Mouse (Mus musculus) midbrain, embryonic 16.5 days (tissue): ENCODE measurements around the gene Gm17359. TPM values are rescaled to one million over a fixed set of nuclear protein-coding genes. Genes with fewer than 3 reads are reported as not detected.

Experiments used
- ATAC-seq: fragments of 200-750 bp; cut with Nextera tagmentation; 2 replicates; pipeline ENCODE4 v1.8.0; 2017; ENCODE audit warnings: moderate TSS enrichment
- H3K27ac ChIP-seq: fragments of 300-500 bp; sonication (generic); 2 replicates; pipeline ENCODE4 v1.5.1; 2014; ENCODE audit warnings: mild to moderate bottlenecking, low read length, mixed read lengths
- H3K27me3 ChIP-seq: fragments of 300-500 bp; sonication (generic); 2 replicates; pipeline ENCODE4 v1.6.1; 2014; ENCODE audit warnings: low read depth, low read length, mixed read lengths; ENCODE audit not compliant: control insufficient read depth, insufficient read depth
- H3K36me3 ChIP-seq: fragments of 300-500 bp; sonication (generic); 2 replicates; pipeline ENCODE4 v1.6.1; 2014; ENCODE audit warnings: mild to moderate bottlenecking, low read length, moderate library complexity, mixed read lengths; ENCODE audit not compliant: control insufficient read depth, insufficient read depth
- H3K4me1 ChIP-seq: fragments of 300-500 bp; sonication (generic); 2 replicates; pipeline ENCODE4 v1.6.1; 2014; ENCODE audit warnings: mild to moderate bottlenecking, low read length, mixed read lengths; ENCODE audit not compliant: control insufficient read depth, insufficient read depth
- H3K4me2 ChIP-seq: fragments of 300-500 bp; sonication (generic); 2 replicates; pipeline ENCODE4 v1.6.1; 2014; ENCODE audit warnings: mild to moderate bottlenecking, low read length, mixed read lengths
- H3K4me3 ChIP-seq: fragments of 300-500 bp; sonication (generic); 2 replicates; pipeline ENCODE4 v1.5.1; 2014; ENCODE audit warnings: low read depth, mild to moderate bottlenecking, low read length, moderate library complexity, mixed read lengths
- H3K9ac ChIP-seq: fragments of 300-500 bp; sonication (generic); 2 replicates; pipeline ENCODE4 v1.6.1; 2014; ENCODE audit warnings: low read depth, low read length, mixed read lengths
- H3K9me3 ChIP-seq: fragments of 300-500 bp; sonication (generic); replicated peaks from 2 replicates; pipeline ENCODE4 v1.6.1; 2014; ENCODE audit warnings: mild to moderate bottlenecking, low read length, mixed read lengths; ENCODE audit not compliant: control insufficient read depth, poor library complexity, severe bottlenecking
- WGBS: fragments of 180-500 bp; shearing (Covaris S2); extraction: QIAGEN DNeasy Blood & Tissue Kit; methylation state at CpG from one replicate; pipeline ENCODE4 v1.1.7; 2014; 5-methylcytosine and 5-hydroxymethylcytosine counted together
- polyA plus RNA-seq: library from polyadenylated mRNA; unstranded; fragments of >200 nt; fragmentation: Nextera tagmentation; extraction: Ambion mirVana; gene quantifications from 2 replicates; pipeline ENCODE4 v1.2.1, GENCODE M21; 2015

The Gm17359 gene
- polyA plus RNA-seq, 1 experiment from 2014 or later, result not detected

DNA sequence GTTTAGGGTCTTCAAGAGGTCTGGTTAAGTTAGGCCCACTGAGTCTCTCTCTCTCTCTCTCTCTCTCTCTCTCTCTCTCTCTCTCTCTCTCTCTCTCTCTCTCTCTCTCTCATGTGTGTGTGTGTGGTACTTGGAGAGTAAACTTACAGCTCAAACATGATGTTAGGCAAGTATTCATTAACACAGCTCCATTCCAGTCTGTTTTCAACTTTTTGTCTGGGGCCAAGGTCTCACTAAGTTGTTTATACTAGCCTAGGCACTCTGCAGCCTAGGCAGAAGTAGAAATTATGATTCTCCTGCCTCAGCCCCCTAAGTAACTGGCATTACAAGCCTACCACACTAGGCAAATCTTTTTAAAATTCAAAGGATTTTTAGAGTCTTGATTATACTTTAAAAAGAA lies 79.5 kb downstream of the Gm17359 start:
- peaks cover 6% of the 10 kb centered on the region for H3K4me1 ChIP-seq
- H3K4me3 ChIP-seq, result no peak overlapping the region
- no peaks in the 10 kb centered on the region for H3K9me3 ChIP-seq
- H3K9ac ChIP-seq, result no peak overlapping the region
- H3K4me2 ChIP-seq, result no peak overlapping the region
- H3K27ac ChIP-seq, result no peak overlapping the region; the same call in 1 of the 2 replicates
- no peaks in the 10 kb centered on the region for H3K36me3 ChIP-seq
- H3K27me3 ChIP-seq, result no peaks in the 10 kb centered on the region
- ATAC-seq, result no peak

DNA sequence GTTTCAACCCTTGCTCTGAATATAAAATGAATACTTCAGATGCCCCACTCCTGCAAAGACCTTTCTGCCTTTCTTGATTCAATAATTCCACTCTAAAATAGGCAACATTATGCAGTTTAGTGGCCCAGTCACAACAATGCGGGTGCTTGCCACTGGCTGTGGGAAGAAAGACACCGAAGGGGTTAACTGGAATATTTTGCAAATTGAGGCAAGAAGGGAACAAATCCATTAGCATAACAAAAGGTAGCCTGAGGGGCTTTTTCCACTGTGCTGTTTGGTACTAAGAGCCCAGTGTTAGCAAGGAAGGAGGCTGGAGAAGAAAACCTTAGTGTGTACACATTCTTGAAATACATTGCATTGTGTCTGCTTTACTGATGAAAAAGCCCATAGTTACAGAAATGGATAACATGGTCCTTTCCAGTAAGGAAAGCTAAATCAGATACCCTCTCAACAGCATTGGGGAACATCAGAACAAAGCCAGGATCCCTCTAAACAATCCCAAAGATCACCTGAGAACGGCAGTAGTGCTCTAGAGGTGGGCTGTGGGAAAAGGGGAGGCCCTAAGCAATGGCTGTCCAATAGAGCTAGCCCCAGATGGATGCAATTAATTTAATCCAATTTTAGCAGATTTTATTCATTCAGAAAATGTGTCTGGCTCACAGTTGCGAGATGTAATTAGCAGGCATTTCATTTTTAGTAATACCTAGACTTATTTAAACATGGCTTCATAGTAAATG lies 80.7 kb downstream of the Gm17359 start:
- Histone ChIP-seq H3K27me3 (no peaks in the 10 kb centered on the region), H3K4me1 (peaks cover 6% of the 10 kb centered on the region), H3K27ac (peak overlapping the region; percentile 69), H3K9ac (peak overlapping the region; percentile 21; the same call in 1 of the 2 replicates), H3K9me3 (no peaks in the 10 kb centered on the region), H3K4me3 (no peak overlapping the region), H3K4me2 (peak overlapping the region; percentile 24; the same call in 1 of the 2 replicates), H3K36me3 (no peaks in the 10 kb centered on the region)
- 16% methylated on average over 4 of the region's 4 CpGs for WGBS
- peak; percentile 85 for ATAC-seq

DNA sequence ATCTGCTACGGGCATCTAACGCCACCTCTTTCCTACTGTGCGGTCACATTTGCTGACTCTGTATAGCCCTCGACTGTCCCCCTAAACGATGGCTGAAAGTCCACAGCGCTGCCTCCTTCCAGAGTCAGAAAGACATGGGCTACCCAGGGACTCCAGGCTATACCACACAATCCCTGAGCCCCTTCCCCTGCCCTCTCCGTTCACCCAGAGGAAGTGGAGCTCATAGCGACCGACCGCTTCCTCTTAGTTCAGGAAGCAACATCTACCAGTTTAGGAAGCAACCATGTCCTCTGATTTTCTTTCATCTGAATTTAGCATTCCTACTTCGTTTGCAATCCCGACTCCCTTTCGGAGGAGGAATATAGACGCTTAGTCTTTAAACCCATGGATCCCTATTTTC lies 82.5 kb downstream of the Gm17359 start:
- no peaks in the 10 kb centered on the region for H3K27me3 ChIP-seq
- no peak for ATAC-seq
- H3K27ac ChIP-seq, result no peak overlapping the region
- no peak overlapping the region for H3K4me2 ChIP-seq
- no peak overlapping the region for H3K9ac ChIP-seq
- H3K4me3 ChIP-seq, result no peak overlapping the region
- no peaks in the 10 kb centered on the region for H3K36me3 ChIP-seq
- 89% methylated on average over 14 of the region's 14 CpGs for WGBS
- no peaks in the 10 kb centered on the region for H3K9me3 ChIP-seq
- H3K4me1 ChIP-seq, result peaks cover 6% of the 10 kb centered on the region

DNA sequence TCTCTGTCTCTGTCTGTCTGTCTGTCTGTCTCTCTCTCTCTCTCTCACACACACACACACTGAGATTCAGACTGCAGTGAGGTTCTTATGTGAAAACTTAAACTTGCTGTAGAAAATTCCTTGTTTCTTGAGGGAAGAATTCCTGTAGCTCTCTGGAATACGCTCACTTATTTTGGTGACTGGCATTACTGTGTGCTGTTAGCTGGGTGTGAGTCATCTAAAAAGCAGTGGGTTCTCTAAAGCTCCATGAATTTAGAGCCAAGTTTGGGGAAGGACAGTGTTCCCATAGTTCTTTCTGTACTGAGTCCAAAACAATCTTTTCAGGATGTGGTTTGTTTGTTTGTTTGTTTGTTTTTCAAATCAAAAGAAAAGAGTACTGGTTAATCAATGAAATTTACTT lies 89.0 kb downstream of the Gm17359 start:
- H3K9me3 ChIP-seq, result no peaks in the 10 kb centered on the region
- no peak for ATAC-seq
- H3K36me3 ChIP-seq, result no peaks in the 10 kb centered on the region
- 84% methylated on average over 1 of the region's 1 CpGs for WGBS
- H3K9ac ChIP-seq, result no peak overlapping the region
- H3K4me3 ChIP-seq, result no peak overlapping the region
- H3K4me2 ChIP-seq, result no peak overlapping the region
- H3K27ac ChIP-seq, result no peak overlapping the region
- H3K27me3 ChIP-seq, result no peaks in the 10 kb centered on the region
- no peaks in the 10 kb centered on the region for H3K4me1 ChIP-seq

DNA sequence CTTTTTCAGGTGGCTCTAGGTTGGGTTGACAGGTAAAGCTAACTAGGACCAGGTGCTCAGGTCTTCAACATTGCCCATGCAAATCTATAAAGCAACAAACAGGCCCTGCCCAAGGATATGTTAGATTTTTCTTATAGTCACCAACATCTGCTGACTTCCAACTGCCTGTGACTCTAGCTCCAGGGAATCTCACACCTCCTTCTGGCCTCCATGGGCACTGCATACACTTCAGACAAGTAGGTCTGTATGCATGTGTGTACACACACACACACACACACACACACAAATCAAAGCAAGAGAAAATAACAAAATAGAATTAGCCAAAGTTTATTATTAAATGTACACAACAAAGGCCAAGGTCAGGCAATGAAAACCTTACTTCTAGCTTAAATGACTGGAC lies 97.1 kb downstream of the Gm17359 start:
- ATAC-seq, result no peak
- Histone ChIP-seq H3K9me3 (no peaks in the 10 kb centered on the region), H3K4me2 (no peak overlapping the region), H3K27me3 (no peaks in the 10 kb centered on the region), H3K9ac (no peak overlapping the region), H3K4me1 (no peaks in the 10 kb centered on the region), H3K27ac (no peak overlapping the region), H3K4me3 (no peak overlapping the region), H3K36me3 (no peaks in the 10 kb centered on the region)

DNA sequence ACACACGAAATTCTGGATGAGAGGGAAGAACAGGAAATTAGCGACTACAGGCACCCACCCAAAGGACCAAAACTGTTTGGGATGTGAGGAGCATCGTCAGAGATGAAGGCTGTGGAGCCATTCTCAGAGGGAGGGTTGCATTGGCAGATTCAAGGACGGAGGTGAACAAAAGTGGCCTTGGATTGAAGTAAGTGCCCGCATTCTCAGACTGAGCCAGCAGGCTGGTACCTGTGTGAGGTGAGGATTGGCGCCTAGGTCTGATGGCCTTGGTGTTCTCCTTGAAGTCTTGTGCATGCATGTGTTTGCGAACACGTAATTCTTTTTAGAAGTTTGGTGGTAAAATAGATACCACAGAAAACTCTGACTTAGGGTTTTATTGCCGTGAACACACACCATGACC lies 98.0 kb downstream of the Gm17359 start:
- H3K4me3 ChIP-seq, result no peak overlapping the region
- ATAC-seq, result no peak
- no peaks in the 10 kb centered on the region for H3K4me1 ChIP-seq
- H3K27ac ChIP-seq, result no peak overlapping the region
- 80% methylated on average over 9 of the region's 9 CpGs for WGBS
- H3K4me2 ChIP-seq, result no peak overlapping the region
- no peaks in the 10 kb centered on the region for H3K36me3 ChIP-seq
- H3K9ac ChIP-seq, result no peak overlapping the region
- H3K27me3 ChIP-seq, result no peaks in the 10 kb centered on the region
- no peaks in the 10 kb centered on the region for H3K9me3 ChIP-seq

DNA sequence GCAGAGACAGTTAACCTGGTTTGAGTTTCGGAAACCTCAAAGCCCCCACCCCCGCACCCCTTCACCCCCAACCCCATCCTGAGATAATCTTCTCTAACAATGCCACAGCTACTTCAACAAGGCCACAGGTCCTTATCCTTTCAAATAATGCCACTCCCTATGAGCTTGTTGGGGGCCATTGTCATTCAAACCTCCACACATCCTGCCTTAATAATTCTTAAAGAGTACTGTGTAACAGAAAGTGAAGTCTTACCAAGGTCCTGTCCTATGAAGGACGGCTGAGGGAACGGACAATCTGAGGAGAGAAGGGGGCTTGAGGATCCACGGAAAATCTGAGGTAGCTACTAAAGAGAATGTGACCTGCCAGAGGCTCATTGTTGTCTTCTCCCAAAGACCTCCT lies 98.5 kb downstream of the Gm17359 start:
- Histone ChIP-seq H3K4me2 (no peak overlapping the region), H3K36me3 (no peaks in the 10 kb centered on the region), H3K4me3 (no peak overlapping the region), H3K9me3 (no peaks in the 10 kb centered on the region), H3K4me1 (no peaks in the 10 kb centered on the region), H3K27ac (no peak overlapping the region), H3K9ac (no peak overlapping the region), H3K27me3 (no peaks in the 10 kb centered on the region)
- WGBS, result 23% methylated on average over 5 of the region's 5 CpGs
- no peak for ATAC-seq

DNA sequence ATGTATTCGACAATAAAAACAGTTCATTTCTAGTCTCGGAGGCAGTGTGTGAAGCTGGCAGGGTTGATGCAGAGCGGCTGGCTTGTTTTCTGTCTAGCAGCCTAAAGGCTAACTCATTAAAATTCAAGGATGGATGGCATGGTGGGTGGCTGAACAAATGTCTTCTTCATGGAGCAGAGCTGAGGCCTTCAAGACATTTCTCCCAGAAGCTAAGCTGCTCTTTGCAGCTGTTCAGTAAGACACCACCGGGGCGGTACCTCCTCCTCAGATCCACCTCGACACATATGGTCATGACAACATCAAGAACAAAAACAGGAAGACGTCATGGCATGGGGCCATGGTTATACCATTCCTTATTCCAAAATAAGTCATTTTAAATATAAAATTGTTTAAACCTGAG lies 99.7 kb downstream of the Gm17359 start:
- Histone ChIP-seq H3K9me3 (no peaks in the 10 kb centered on the region), H3K36me3 (no peaks in the 10 kb centered on the region), H3K27ac (no peak overlapping the region), H3K9ac (no peak overlapping the region), H3K4me3 (no peak overlapping the region), H3K4me2 (no peak overlapping the region), H3K27me3 (no peaks in the 10 kb centered on the region), H3K4me1 (no peaks in the 10 kb centered on the region)
- WGBS, result 84% methylated on average over 7 of the region's 7 CpGs
- no peak for ATAC-seq

DNA sequence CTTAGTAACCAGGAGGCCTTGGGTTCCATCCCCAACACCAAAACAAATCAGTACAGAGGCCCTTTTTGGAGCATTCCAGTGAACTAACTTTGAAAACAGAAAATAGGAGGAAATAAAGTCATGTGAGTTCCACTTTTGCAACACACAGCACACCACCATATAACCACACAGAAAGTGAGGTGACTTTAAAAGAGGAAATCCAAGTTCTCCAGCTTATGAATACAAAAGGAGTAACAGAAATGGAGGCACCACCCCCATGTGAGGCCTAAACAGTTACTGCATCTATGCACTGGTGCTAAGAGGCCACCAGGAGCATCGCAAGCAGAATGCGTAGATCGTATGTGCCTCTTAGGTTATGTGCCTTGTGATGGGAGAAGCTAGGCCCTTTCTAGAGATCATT lies 101.8 kb downstream of the Gm17359 start:
- ATAC-seq, result no peak
- Histone ChIP-seq H3K4me1 (no peaks in the 10 kb centered on the region), H3K9ac (no peak overlapping the region), H3K4me3 (no peak overlapping the region), H3K27ac (no peak overlapping the region), H3K4me2 (no peak overlapping the region), H3K9me3 (no peaks in the 10 kb centered on the region), H3K36me3 (no peaks in the 10 kb centered on the region), H3K27me3 (no peaks in the 10 kb centered on the region)
- 98% methylated on average over 3 of the region's 3 CpGs for WGBS
